Mouse (Mus musculus): ENCODE results near the gene Phldb2.
A peak's percentile ranks its signal among the peaks of the same experiment; 100 is the strongest.

Gene Phldb2

DNA sequence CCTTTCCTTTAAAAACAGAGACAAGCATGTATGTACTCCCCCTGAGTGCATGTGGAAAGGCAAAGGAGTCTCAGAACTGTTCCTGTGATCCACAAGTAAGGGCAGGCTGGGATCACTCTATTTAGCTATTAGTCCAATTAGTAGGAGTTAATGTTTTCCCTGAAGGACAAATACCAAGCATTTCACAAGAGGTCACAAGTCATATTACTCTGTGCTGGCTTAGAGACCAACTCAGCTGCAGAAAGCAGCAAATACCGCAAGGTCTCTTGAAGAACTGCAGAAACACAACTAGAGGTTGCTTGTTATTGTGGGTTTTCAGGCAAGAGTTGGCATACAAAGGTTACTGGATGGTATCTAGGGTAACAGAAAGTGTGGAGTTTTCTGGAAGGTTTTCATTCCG is 59.6 kb downstream of the Phldb2 start:
- peak; percentile 54 for DNase-seq (ENCODE audit: low read depth, low spot score)

- peak; percentile 99 for DNase-seq (ENCODE audit: low read depth, low spot score)
Measured at GRCm38 (mm10) chr16:45892928-45893327, 60.5 kb downstream of the Phldb2 start.

DNA sequence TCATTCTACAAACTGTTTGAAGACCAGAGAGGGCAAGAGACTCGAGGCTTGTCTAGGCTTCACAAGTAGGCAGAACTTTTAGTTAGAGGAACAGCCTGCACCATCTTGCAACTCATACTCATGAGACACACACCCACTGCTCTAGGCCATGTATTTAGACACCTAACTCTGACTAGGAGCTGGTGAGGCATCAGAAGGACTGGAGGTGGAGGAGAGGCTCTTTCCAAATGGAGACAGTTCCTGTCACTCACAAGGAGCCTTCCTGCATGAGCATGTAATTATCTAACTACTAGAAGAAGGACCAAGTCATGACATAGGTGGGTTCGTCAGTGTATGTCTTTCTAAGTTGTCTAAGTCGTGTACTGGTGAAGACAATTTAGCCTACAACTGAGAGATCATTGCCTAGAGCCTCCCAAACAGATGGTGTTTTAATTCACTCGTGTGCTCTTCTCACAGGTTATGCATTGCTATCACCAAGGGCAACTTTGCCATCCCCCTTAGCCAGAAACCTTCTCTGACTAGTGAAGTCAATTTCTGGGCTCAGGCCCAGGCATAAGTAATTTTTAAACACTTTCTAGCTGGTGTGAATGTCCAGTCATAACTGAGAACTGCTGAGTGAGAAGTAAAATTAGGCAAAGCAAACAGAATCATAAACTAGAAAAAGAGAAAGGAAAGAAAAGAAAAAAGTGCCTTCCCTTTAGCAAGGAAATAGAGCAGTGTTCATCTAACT is 62.8 kb downstream of the Phldb2 start:
- DNase-seq (ENCODE audit: low read depth, low spot score): peak; percentile 56

GRCm38 (mm10) chr16:45889636-45890035 is 63.8 kb downstream of the Phldb2 start:
- peak; percentile 75 for DNase-seq (ENCODE audit: low read depth, low spot score)

DNA sequence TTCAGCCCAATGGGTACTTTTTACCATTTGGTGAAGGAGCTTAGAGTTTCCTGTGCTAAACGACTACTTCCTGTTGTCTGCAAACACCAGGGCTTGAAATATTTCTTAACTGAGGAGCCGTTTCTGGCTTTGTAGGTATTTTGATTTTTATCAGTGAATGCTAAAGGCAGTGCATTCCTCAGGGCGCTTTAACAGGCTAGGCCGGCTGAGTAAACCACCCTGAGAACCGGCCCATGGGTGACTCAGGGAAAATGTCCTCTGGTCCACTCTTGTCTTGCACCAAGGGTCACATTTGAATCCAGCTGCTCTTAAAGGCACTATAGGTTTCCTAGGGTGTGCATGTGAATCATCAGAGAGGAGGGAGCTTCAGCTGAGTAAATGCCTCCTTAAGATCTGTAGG is 66.8 kb downstream of the Phldb2 start:
- peak; percentile 91 for DNase-seq (ENCODE audit: low read depth, low spot score)

DNA sequence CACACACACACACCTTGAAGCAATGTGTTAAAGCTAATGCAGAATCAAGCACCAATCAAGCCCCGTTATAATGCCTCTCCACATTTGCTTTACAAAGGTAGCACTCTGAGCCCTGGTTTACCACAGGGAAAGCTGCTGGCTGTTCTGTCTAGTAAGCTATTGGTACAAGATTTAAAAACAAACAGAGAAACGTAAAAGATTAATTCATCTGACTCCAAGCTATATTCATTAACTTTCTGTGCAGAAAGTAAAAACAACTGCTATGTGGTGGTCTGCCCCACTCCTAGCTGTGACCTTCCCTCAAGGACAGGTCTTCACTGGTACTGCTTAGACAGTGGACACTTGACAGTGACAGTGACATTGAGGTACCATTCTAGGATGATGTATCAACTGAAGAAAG is 69.2 kb downstream of the Phldb2 start:
- no peak for DNase-seq (ENCODE audit: low read depth, low spot score)

- DNase-seq (ENCODE audit: low read depth, low spot score): no peak
Measured at GRCm38 (mm10) chr16:45881177-45881832, 72.1 kb downstream of the Phldb2 start.

DNA sequence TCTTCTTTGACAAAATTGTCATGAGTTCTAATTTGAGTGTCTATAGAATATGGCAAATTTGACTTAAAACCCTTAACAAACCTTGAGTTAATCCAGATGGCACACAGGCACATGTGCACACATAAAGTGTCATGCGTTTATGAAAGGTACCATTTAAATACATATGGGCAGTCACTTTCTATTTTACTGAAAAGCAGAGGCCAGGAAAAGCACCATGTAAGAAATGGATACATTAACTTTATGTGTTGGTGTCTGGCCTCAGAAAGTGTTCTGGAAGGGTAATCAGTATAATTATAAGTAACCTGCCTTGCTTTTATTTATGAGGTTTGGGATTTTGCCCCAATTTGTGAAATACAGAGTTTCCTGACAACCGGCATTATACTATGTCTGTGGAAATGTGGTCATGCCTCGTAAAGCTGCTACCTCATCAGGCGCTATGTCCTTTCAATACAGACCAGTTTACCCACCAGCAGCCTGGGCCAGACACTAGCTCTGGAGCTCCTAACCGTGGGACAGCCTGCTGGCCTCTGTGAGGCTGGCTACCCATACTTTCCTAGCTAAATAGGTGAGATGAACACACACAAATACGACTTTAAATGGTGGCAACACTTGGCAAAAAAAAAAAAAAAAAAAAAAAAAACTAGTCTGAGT is 73.2 kb downstream of the Phldb2 start:
- no peak for DNase-seq (ENCODE audit: low read depth, low spot score)

DNA sequence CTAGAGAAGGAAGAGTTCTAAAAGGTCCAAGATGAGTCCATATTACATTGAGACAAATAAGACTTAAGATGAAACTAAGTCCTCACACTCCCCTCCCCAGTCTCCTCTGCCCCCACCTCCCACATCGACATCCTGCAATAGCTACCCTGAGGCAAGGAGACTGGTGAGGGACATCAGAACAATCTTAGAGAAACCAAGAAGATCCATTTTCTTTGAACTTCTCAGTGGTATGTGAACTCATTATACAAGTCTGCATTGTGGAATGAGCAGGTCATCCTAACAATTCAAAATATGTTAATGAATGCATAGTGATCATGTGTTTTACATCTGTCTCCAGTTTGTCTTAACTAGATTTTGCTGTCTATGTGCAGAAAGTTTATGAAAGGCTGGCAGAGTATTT is 75.7 kb downstream of the Phldb2 start:
- DNase-seq (ENCODE audit: low read depth, low spot score): no peak

DNA sequence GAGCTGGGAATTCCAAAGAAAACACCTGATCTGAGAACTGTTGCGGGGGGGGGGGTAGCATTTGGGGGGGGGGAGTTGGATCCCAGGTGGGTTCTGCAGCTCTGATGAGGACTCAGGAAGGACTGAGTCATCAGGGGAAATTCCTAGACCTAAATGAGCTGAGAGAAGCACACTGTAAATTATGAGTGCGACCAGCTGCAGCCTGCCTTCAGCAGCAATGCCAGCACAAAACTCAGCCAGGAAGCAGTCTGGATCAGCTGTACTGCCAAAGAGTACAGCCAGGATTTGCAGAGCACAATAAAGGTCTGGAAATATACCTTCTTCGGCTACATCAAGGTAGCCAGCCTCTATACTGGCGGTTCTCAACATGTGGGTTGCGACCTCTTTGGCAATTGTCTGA is 76.2 kb downstream of the Phldb2 start:
- peak; percentile 55 for DNase-seq (ENCODE audit: low read depth, low spot score)

- peak; percentile 90 for DNase-seq (ENCODE audit: low read depth, low spot score)
Measured at GRCm38 (mm10) chr16:45873397-45873796, 80.0 kb downstream of the Phldb2 start.

- peak; percentile 89 for DNase-seq (ENCODE audit: low read depth, low spot score)
Measured at GRCm38 (mm10) chr16:45871286-45871976, 82.0 kb downstream of the Phldb2 start.

DNA sequence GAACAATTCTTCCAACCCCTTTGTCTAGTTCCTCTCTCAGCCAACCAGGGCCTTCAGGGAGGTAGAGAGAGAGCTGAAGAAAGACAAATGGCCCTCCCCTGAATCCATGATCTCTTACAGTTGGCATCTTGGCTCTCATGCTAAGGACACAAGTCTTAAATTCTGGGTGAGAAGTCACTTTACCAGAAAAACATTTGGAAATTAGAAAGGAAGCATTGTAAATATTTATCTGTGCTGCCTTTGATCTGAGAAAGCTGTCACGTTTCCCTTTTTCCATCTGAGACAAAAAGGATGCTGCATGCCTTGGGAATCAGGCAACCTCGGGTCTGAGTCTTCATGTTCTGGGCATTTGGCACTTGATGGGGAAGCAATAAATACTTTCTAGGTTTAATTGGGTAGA is 82.7 kb downstream of the Phldb2 start:
- no peak for DNase-seq (ENCODE audit: low read depth, low spot score)

GRCm38 (mm10) chr16:45869044-45869443 is 84.4 kb downstream of the Phldb2 start:
- DNase-seq (ENCODE audit: low read depth, low spot score): no peak

DNA sequence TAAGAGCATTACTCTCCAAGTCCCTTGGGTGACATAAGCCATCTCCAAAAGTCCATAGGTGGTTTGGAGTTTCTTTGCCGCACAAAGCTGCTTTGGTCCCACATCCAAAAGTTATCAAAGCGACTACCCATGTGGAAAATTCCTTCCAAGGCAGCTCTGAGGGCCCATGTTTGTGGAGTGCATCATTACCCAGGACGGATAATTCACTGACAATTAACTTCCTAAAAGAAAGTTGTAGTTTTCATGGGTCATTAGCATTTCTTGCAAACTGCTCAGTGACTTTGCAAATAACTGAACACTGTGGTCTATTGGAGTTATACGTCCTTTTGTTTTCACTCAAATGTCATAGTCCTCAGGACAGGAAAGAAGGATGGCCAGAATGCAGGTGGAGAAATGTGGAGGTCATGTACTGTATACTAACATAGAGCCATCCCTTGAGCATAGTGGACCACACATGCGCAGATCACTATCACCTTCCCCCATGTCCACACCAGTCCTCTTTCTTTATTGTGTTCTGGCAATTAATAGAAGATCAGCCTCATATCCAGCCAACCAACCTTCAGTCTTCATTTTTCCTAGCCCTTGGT is 96.0 kb downstream of the Phldb2 start:
- no peak for DNase-seq (ENCODE audit: low read depth, low spot score)

DNA sequence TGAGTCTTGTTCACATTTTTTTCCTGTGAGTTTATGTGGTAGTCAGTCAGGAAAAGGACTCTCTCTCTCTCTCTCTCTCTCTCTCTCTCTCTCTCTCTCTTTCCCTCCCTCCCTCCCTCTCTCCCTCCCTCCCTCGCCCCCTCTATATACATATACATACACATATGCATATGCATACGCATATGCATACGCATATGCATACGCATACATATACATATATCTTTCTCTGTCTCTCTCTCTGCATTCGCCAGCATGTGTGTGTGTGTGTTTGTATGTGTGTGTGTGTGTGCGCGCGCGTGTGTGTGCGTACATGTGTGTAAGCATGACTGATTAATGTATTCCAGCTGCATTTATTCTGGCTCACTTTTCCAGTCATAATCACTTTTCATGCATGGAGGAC is 98.9 kb downstream of the Phldb2 start:
- no peak for DNase-seq (ENCODE audit: low read depth, low spot score)

GRCm38 (mm10) chr16:45849045-45849444 is 104.4 kb downstream of the Phldb2 start:
- peak; percentile 68 for DNase-seq (ENCODE audit: low read depth, low spot score)

GRCm38 (mm10) chr16:45844875-45845274 is 108.5 kb downstream of the Phldb2 start:
- DNase-seq (ENCODE audit: low read depth, low spot score): peak; percentile 39

DNA sequence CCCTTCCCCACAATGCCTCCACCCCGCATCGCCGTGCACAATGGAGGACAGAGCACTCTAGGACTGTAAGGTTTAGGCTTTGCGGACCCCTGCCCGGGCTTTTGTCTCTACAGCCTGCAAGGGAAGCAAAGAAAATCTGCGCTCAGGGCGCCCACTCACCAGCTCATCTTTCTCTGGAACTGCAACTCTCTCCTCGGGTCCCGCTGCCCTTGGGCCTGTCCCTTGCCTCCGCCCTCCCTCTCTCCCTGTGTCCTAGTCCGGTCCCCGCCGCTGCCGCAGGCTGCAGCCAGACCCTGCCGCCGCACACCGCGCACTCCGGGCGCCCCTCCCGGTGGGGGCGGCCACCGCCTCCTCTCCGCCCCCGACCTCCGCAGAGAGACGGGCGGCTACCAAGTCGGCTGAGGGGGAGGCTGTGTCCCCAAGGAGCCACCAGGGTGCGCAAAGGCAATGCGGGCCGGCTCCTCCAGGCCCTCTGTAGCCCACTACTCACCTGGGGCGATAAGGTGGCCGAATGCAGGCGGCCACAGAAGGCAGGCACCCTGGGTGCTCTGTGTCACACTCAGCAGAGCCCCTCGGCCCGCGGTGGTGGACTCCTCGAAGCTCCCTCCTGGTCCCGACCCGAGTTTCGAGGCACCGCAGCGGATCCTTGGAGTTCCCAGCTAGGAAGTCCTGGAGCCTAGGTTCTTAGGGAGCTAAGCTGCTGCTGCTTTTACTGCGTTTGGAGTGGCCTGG is 109.2 kb downstream of the Phldb2 start:
- DNase-seq (ENCODE audit: low read depth, low spot score): peak; percentile 84

DNA sequence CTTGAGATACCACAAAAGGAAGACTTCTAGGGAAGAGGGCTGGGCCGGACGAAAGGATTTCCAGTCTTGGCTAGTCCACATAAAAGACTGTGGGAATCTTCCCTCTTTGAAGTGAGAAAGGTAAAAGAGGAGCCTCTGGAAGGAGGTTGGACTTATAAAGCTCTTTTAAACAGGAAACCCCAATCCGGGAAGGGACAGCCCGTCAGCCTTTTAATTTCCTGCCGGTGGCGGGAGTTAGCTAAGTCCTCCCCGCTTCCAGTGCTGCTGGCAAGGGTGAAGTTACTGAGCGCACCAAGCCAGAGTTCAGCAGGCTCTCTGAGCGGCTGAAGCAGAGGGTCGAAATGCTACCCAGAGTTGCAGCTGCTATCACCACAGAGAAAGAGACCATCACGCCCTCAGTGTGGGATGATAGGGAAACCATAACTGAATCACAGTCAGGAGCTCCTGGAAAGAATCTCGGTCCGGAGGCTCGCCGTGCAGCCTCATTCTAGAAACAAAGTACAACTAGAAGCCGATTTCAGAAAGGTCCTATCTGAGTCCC is 110.0 kb downstream of the Phldb2 start:
- DNase-seq (ENCODE audit: low read depth, low spot score): peak; percentile 80

DNA sequence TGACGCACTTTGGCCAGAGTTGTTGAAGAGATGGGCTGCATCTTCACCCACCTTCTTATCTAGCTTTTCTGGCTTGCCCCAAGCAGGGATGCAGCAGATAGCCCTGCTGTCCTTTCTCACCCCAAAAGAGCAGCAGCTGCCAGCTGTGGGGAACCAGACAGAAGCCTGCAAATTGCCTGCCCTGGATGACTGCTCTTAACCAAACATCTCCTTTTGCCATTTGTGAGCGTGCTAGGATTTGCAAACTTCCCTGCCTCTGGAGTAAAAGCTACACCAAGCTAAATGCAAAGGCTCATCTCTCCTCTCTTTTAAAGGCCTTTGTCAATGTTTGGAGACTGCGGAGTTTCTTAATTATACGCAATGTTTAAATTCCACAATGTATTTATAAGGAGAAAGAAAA is 111.0 kb downstream of the Phldb2 start:
- DNase-seq (ENCODE audit: low read depth, low spot score): peak; percentile 60

Data from 3T3-L1 (cell line).